Mouse (Mus musculus) heart, embryonic 16.5 days (tissue): Measurements from ENCODE around the gene Mpp5. TPM values are rescaled to one million over a fixed set of nuclear protein-coding genes. Genes with fewer than 3 reads are reported as not detected.
A peak's percentile ranks its signal among the peaks of the same experiment; 100 is the strongest.

Source experiments
- ATAC-seq: fragments of 200-750 bp; cut with Nextera tagmentation; replicated peaks from 2 replicates; pipeline ENCODE4 v1.8.0; 2017; ENCODE audit warnings: moderate number of reproducible peaks; ENCODE audit not compliant: insufficient read depth, low FRiP score; ENCODE audit errors: extremely low read depth
- H3K27ac ChIP-seq: fragments of 300-500 bp; sonication (generic); 2 replicates; pipeline ENCODE4 v1.5.1; 2014; ENCODE audit warnings: mild to moderate bottlenecking, low read length, control low read depth, moderate library complexity
- H3K27me3 ChIP-seq: fragments of 300-500 bp; sonication (generic); 2 replicates; pipeline ENCODE4 v1.6.1; 2014; ENCODE audit warnings: low read length, mixed read lengths; ENCODE audit not compliant: control insufficient read depth, insufficient read depth
- H3K36me3 ChIP-seq: fragments of 300-500 bp; sonication (generic); 2 replicates; pipeline ENCODE4 v1.6.1; 2014; ENCODE audit not compliant: control insufficient read depth, insufficient read depth
- H3K4me1 ChIP-seq: fragments of 300-500 bp; sonication (generic); 2 replicates; pipeline ENCODE4 v1.6.1; 2014; ENCODE audit warnings: low read length, mixed read lengths; ENCODE audit not compliant: control insufficient read depth, insufficient read depth
- H3K4me2 ChIP-seq: fragments of 300-500 bp; sonication (generic); 2 replicates; pipeline ENCODE4 v1.6.1; 2014; ENCODE audit warnings: low read depth, mild to moderate bottlenecking, control low read depth, low read length
- H3K4me3 ChIP-seq: fragments of 300-500 bp; sonication (generic); 2 replicates; pipeline ENCODE4 v1.5.1; 2014; ENCODE audit warnings: mild to moderate bottlenecking, control low read depth, low read length
- H3K9ac ChIP-seq: fragments of 300-500 bp; sonication (generic); 2 replicates; pipeline ENCODE4 v1.6.1; 2014; ENCODE audit warnings: low read length, control low read depth
- H3K9me3 ChIP-seq: fragments of 300-500 bp; sonication (generic); replicated peaks from 2 replicates; pipeline ENCODE4 v1.6.1; 2016; ENCODE audit warnings: low read length; ENCODE audit not compliant: control insufficient read depth
- WGBS: fragments of 180-500 bp; shearing (Covaris S2); extraction: QIAGEN DNeasy Blood & Tissue Kit; methylation state at CpG from one replicate; pipeline ENCODE4 v1.1.7; 2014; 5-methylcytosine and 5-hydroxymethylcytosine counted together
- polyA plus RNA-seq: library from polyadenylated mRNA; unstranded; fragments of >200 nt; fragmentation: Nextera tagmentation; extraction: Ambion mirVana; gene quantifications from 2 replicates; pipeline ENCODE4 v1.2.1, GENCODE M21; 2015

Gene Mpp5
- polyA plus RNA-seq, 1 experiment from 2014 or later, result 15.2 TPM

GRCm38 (mm10) chr12:78801836-78802235 is 53.1 kb downstream of the Mpp5 start:
- Histone ChIP-seq H3K4me1 (no peaks in the 10 kb centered on the region), H3K4me3 (no peak overlapping the region), H3K9me3 (no peaks in the 10 kb centered on the region), H3K27me3 (no peaks in the 10 kb centered on the region), H3K4me2 (no peak overlapping the region), H3K27ac (no peak overlapping the region), H3K36me3 (peaks cover 11% of the 10 kb centered on the region; the same call in 1 of the 2 replicates), H3K9ac (no peak overlapping the region)
- no peak for ATAC-seq

GRCm38 (mm10) chr12:78814437-78814836 is 65.7 kb downstream of the Mpp5 start:
- H3K27me3 ChIP-seq, result no peaks in the 10 kb centered on the region
- H3K27ac ChIP-seq, result no peak overlapping the region
- peaks cover 11% of the 10 kb centered on the region; the same call in 1 of the 2 replicates for H3K36me3 ChIP-seq
- no peaks in the 10 kb centered on the region for H3K9me3 ChIP-seq
- H3K9ac ChIP-seq, result no peak overlapping the region
- no peak for ATAC-seq
- no peak overlapping the region for H3K4me2 ChIP-seq
- H3K4me3 ChIP-seq, result no peak overlapping the region
- H3K4me1 ChIP-seq, result peaks cover 3% of the 10 kb centered on the region; the same call in 1 of the 2 replicates

DNA sequence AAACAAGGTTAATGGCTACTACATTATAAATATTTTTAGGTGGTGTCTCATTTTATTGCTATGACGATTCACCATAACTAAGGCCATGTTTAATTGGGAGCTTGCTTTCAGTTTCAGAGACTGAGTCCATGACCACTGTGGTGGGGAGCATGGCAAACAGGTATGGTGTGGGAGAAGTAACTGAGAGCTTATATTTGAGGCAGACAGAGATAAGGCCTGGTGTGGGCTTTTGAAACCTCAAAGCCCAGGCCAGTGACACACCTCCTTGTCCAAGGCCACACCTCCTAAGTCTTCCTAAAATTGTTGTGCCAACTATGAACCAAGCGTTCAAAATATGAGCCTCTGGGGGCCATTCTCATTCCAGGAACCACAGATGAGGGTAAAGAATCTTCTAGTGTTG is 85.8 kb downstream of the Mpp5 start:
- H3K27ac ChIP-seq, result no peak overlapping the region
- no peaks in the 10 kb centered on the region for H3K4me1 ChIP-seq
- WGBS, result 81% methylated on average over 2 of the region's 2 CpGs
- H3K9me3 ChIP-seq, result no peaks in the 10 kb centered on the region
- H3K4me2 ChIP-seq, result no peak overlapping the region
- H3K36me3 ChIP-seq, result peaks cover 25% of the 10 kb centered on the region
- no peak overlapping the region for H3K9ac ChIP-seq
- ATAC-seq, result no peak
- H3K27me3 ChIP-seq, result no peaks in the 10 kb centered on the region
- H3K4me3 ChIP-seq, result no peak overlapping the region

DNA sequence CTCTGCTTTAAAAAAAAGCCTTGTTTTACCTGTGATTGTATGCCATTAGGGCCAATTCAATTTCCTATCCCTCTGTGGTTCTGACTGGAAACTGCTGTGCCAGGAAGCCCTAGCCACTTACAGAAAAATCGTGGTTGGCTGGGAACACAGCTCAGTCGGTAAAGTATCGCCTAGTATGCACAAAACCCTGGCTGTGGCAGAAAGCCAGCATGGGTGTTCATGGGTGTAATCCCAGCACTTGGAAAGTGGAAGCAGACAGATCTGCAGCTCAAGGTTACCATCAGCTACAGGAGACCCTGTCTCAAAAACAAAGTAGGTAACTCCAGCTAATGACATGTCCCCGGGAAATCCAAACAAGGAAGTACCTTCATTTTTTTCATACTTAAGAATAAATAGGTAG is 91.2 kb downstream of the Mpp5 start:
- WGBS, result 71% methylated on average over 4 of the region's 4 CpGs
- Histone ChIP-seq H3K4me3 (no peak overlapping the region), H3K27ac (no peak overlapping the region), H3K4me2 (no peak overlapping the region), H3K27me3 (no peaks in the 10 kb centered on the region), H3K9ac (no peak overlapping the region), H3K9me3 (no peaks in the 10 kb centered on the region), H3K4me1 (no peaks in the 10 kb centered on the region), H3K36me3 (peaks cover 38% of the 10 kb centered on the region)
- no peak for ATAC-seq

DNA sequence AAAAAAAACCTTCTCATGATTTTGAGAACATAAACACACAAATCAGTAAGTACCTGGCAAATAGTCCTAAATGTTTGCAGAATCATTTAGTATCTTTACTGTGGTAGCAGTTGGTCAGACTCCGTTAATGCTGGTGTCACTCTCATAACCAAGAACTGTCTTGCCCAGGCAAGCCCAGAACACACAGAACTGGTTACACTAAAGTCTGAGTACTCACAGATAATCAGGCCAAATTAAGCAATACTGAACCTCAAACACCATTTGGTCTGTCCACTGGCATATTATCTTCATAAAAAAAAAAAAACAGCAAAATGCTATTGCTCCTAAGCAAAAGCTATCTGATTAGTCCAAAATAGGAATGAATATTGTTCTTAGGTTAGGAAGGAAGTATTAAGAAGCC is 93.7 kb downstream of the Mpp5 start:
- no peaks in the 10 kb centered on the region for H3K27me3 ChIP-seq

DNA sequence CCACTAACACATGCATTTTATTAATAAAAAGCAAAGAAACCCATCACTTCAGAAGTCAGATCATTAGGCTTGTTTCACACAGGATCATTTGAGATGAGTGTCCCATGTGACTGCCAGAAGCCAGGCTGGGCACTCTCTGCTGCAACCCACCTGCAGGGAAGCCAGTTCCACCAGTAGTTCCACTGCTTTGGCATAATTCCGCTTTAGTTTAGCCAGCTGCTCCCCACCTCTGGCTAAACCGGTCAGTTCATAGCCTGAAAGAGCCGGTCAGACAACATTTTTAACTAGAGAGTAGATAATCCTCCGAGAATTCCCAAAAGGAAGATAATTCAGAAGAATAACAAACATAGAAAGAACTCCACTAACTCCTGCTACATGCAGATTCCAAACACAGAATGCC is 99.5 kb downstream of the Mpp5 start:
- Histone ChIP-seq H3K4me2 (no peak overlapping the region), H3K4me1 (no peaks in the 10 kb centered on the region), H3K9me3 (no peaks in the 10 kb centered on the region), H3K4me3 (no peak overlapping the region), H3K27me3 (no peaks in the 10 kb centered on the region), H3K9ac (no peak overlapping the region), H3K36me3 (peaks cover 32% of the 10 kb centered on the region; the same call in 1 of the 2 replicates), H3K27ac (no peak overlapping the region)
- 86% methylated on average over 4 of the region's 4 CpGs for WGBS
- ATAC-seq, result no peak

More for the DNA sequence above, 93.7 kb downstream of the Mpp5 start:
- H3K9ac ChIP-seq, result no peak overlapping the region
- no peaks in the 10 kb centered on the region for H3K4me1 ChIP-seq
- H3K9me3 ChIP-seq, result no peaks in the 10 kb centered on the region
- no peak overlapping the region for H3K4me2 ChIP-seq
- 90% methylated on average over 1 of the region's 1 CpGs for WGBS
- no peak for ATAC-seq
- H3K36me3 ChIP-seq, result peaks cover 42% of the 10 kb centered on the region
- H3K4me3 ChIP-seq, result no peak overlapping the region
- no peak overlapping the region for H3K27ac ChIP-seq

GRCm38 (mm10) chr12:78860921-78861495 is 112.3 kb downstream of the Mpp5 start:
- WGBS, result under 1% methylated on average over 30 of the region's 30 CpGs
- Histone ChIP-seq H3K4me2 (peak overlapping the region; percentile 85), H3K27ac (peak overlapping the region; percentile 59), H3K36me3 (peaks cover 10% of the 10 kb centered on the region), H3K4me3 (peak overlapping the region; percentile 91), H3K4me1 (peaks cover 20% of the 10 kb centered on the region), H3K9ac (peak overlapping the region; percentile 76), H3K9me3 (no peaks in the 10 kb centered on the region), H3K27me3 (no peaks in the 10 kb centered on the region)
- no peak for ATAC-seq

DNA sequence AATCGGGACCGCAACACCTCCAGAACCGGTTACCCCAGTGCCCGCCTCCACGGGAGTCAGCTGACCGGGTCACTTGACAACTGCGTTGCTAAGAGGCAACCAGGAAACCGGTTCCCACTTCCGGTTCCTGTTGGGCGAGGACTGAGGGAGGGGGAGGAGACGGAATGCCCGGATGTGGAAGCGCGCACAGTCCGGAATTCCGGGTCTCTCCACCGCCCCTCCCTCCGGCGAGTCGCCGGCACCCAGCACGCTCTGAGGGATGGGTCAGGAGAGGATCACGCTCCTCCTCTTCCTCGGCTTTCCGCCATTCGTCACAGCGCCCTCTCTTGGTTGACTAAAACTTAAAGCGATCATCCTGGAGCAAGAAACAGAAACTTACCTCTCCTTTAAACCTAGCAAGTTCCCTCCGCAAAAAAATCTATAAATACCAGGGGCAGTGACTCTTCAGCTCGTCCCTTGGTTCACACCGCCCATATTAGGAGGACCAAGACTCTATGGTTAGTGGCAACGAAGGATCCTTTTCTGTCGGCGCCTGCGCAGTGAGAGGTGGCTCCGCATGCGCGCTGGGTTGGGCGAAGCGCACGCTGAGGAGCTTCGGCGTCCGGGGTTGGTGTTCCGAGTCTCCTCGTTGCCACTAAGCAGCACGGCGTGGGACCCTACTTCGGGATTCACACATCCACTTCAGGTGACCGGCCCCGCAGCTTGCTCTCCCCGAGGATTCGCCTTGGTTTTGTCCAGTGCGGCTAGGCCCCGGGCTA is 113.0 kb downstream of the Mpp5 start, which contains the start of the genes Atp6v1d and Eif2s1:
TSS of gene Atp6v1d (minus strand) at position 143 of the 758 bp plus-strand sequence.
TSS of gene Eif2s1 (plus strand) at position 324 of the 758 bp plus-strand sequence.
- peaks cover 4% of the 10 kb centered on the region for H3K36me3 ChIP-seq
- ATAC-seq, result peak; percentile 100
- WGBS, result under 1% methylated on average over 55 of the region's 55 CpGs
- H3K9me3 ChIP-seq, result no peaks in the 10 kb centered on the region
- H3K4me1 ChIP-seq, result peaks cover 20% of the 10 kb centered on the region
- peak within 1 kb of the TSS; percentile 91 for H3K4me3 ChIP-seq
- peak within 1 kb of the TSS; percentile 94 for H3K9ac ChIP-seq
- no peaks in the 10 kb centered on the region for H3K27me3 ChIP-seq
- peak within 1 kb of the TSS; percentile 85 for H3K4me2 ChIP-seq
- H3K27ac ChIP-seq, result peak within 1 kb of the TSS; percentile 71

DNA sequence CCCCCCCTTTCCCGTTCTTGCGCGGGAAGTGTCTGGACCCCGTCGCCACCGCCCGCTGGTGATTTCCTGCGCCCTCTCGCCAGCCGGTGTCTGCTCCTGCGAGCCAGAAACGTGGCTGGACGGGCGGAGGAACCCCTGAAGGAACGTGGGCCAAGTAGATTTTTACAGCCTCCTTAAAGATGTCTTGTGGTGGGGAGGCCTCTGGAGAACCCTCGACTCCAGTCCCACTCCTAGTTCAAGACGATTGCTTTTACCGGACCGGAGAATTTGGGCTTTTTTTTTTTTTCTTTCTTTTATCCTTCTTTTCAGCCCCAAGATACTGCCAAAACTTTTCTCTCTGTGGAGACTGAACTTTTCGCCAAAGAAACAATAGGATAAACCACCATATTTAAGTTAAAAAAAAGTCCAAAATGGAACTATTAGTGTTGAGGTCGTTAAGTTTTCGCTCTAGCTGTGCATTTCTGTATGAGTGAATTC is 113.6 kb downstream of the Mpp5 start:
- Histone ChIP-seq H3K27ac (peak overlapping the region; percentile 71), H3K9ac (peak overlapping the region; percentile 94), H3K4me1 (peaks cover 20% of the 10 kb centered on the region), H3K9me3 (no peaks in the 10 kb centered on the region), H3K4me2 (peak overlapping the region; percentile 85), H3K27me3 (no peaks in the 10 kb centered on the region), H3K4me3 (peak overlapping the region; percentile 91), H3K36me3 (peaks cover 8% of the 10 kb centered on the region)
- under 1% methylated on average over 22 of the region's 22 CpGs for WGBS
- ATAC-seq, result peak; percentile 25
